Mouse (Mus musculus): ENCODE data around the gene Clgn.
A peak's percentile ranks its signal among the peaks of the same experiment; 100 is the strongest.
"Not testable (repeated sequence)": the region's sequence is repeated elsewhere in the genome, so short reads cannot be mapped to it uniquely, and the experiment has no call there.

Gene Clgn

DNA sequence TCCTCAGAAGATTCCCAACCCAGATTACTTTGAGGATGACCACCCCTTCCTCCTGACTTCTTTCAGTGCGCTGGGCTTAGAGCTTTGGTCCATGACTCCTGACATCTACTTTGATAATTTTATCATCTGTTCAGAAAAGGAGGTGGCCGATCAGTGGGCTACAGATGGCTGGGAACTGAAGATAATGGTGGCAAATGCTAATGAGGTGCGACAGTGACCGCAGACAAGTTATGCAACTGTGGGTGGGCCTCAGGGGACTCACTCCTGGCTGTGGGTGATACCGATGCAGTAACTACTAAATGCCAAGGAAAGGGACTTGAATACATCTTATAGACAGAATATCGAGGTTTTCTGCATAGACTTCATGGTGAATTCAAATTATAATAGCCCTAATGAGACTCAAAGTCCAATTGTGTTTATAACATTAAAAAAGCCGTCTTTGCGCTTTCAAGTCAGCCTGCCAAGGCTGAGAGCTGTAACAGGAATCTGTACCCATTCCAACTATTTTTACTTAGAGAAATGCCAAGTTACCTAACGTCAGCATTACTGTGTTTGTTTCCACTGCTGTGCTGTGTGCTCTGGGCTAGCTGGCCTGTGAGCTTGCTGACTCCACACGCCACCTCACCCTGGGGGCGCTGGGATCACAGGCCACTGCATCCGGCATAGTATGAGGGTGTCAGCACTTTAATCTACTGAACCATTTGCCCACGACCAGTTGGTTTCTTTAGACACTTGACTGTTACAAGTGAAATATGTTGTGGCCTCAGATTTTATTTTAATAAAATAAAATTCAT is 33.6 kb downstream of the Clgn start:
- no peak for DNase-seq (ENCODE audit: low spot score)

- no peak for DNase-seq (ENCODE audit: low spot score)
Measured at GRCm38 (mm10) chr8:83425202-83425601, 35.5 kb downstream of the Clgn start.

DNA sequence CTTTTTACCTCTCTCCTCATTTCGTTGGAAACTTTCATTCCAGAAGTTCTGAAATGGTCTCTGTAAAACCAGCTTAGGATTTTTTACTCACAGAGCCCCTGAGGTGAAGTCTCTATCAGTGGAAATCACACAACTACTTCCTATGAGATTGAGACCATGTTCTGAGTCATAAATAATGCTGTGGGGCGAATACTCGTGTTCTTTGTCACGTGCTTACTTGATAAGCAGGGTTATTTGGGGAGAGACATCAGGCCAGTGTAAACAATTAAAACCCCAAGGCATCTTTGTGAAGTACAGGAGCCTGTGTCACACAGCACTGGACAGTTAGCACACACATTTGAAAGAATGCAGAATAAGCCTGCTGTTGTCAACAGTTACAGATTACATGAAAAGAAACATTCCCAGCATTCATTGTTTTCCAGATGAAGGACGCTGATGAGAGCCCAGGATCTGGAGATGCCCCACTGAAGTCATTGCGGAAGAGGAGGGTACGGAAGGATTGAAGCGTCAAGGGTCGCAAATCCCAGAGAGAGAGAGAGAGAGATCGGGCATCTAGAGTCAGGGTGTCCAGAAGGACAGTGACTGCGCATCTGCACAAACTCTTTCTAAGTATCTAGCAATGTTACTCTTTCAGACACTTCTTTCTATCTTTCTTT is 36.6 kb downstream of the Clgn start:
- no peak for DNase-seq (ENCODE audit: low spot score)

GRCm38 (mm10) chr8:83426949-83427348 is 37.3 kb downstream of the Clgn start:
- no peak for DNase-seq (ENCODE audit: low spot score)

- not testable (repeated sequence) for DNase-seq (ENCODE audit: low spot score)
Measured at GRCm38 (mm10) chr8:83428621-83429020, 39.0 kb downstream of the Clgn start.

GRCm38 (mm10) chr8:83429071-83429524 is 39.4 kb downstream of the Clgn start:
- DNase-seq (ENCODE audit: low spot score), result no peak

DNA sequence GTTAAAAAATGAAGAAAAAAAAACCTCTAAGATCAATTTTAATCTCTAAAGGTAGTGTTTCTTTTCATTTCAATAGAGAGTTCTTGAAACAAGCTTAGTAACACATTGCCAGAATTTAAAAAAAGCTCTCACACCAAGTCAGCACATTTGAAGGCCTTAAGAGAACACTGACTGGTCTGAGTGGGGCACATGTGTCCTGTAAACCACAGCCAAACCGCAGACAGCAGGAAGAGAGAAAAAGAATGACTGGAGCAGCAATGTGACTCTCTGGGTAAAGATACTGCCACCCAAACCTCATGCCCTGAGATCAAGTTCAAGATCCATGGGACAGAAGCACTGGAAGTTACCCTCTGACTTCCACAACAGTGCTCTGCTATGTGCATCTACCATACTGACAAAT is 47.4 kb downstream of the Clgn start:
- DNase-seq (ENCODE audit: low spot score), result no peak

DNA sequence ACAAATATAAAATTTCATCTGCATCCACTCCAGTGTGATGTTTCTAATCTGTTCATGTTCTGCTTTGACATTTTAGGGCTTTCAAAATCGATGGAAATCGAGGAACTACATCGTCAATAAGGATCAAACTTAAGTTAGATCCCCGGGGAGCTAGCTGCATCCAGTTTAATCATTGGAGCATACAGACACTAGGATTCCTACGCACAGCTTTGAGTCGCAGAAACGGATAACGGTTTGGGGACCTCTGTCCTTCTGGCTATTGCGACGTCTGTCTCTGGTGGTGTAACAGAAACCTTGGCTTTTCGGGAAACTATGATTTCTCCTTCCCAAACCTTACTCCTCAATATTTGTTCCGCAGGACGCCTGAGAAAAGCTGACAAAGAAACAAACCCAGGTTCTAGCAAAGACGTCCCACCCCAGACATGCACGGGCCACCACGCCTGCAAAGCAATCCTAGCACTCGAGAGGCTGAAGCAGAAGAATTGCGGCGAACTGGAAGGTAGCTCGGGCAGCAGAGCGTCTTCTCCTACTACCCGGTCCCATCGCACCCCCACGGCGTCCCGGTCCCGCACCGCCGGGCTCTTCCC is 52.1 kb downstream of the Clgn start:
- DNase-seq (ENCODE audit: low spot score), result no peak

DNA sequence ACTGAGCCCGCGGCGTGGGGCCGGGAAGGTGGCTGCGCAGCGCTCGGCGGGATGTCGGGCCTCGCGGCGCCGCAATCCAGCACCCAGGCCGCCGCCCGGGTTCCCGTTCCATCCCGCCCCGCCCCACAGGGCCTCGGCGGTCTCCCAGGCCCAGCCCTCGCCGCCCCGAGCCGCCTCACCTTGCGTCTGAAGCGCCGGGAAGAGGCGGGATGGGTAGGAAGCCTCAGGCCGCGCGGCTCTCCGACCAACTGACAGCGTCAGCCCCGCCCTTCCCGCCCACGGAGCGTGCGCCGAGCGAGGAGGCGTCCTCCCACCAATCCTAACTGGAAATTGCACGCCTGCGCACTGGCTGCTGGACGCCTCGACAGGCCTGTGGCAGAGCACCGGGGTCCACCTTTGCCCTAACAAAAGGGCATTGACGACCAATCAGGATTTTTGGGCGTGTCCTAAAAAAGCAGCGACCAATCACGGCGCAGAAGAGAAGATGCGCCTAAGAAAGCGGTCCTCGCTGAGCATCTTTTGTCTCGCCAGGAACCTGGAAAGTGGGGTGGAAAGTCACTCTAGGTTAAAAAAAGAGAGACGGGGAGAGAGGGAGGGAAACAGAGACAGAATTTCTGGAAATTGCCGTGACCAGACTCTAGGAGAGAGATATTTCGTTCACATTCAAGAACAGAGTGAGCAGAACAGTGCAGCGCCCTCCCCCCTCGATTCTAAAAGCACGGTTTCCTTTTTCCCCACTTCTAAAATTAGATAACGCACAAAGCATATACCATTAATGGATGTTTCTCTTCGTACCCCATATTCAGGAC is 52.8 kb downstream of the Clgn start:
- DNase-seq (ENCODE audit: low spot score), result peak; percentile 98

DNA sequence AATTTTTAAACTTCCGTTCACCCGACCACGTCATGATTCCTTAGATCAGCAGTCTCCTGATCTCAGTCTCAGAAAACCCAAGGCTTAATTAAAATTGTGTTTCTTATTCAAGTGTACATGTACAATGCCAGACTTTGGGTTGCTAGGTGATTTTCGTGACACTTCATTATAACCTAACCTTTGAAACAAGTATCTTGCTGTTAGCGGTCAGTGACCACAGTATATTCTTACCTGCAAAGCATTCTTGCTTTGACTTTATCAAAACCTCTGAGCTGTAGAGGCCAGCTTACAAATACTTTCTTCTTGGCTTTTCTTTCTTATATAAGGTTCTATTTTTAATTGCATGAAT is 53.4 kb downstream of the Clgn start:
- DNase-seq (ENCODE audit: low spot score), result no peak

DNA sequence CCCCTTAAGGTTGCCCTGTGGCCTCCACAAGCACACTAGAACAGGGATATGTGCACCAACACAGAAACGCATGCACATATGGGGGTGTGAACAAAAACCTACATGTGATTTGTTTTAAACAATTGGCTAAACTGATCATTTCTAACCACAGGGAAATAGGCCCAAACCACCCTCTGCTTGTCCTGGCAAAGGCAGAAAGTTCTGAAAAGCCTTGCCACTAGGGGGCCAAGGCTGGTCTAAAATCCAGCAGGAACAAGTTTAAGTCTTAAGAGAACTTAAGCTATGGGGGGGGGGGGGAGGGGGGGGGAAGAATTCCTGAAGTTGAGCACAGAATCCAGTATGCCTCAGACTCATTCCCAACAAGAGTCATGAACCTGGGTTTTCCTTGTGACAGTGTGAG is 60.3 kb downstream of the Clgn start:
- DNase-seq (ENCODE audit: low spot score), result no peak

GRCm38 (mm10) chr8:83451056-83451455 is 61.4 kb downstream of the Clgn start:
- no peak for DNase-seq (ENCODE audit: low spot score)

DNA sequence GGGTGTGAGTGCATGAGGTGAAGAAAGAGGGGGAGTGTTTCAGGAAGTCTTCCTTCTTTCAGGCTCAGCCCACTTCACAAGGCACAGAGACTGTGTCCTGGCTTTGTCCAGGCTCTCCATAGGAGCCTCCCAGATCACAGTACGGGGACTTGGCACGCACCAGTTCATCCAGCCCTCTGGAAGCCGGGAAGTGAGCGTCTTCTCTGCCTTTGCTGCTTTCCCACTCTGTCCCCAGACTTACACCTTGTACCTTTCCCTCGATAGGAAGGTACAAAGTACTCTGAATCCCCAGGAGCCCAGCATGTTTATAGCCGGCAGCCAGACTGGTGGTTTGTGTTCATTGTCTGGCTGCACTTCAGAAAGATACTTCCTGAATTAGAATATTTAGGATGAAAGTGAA is 67.5 kb downstream of the Clgn start:
- no peak for DNase-seq (ENCODE audit: low spot score)

DNA sequence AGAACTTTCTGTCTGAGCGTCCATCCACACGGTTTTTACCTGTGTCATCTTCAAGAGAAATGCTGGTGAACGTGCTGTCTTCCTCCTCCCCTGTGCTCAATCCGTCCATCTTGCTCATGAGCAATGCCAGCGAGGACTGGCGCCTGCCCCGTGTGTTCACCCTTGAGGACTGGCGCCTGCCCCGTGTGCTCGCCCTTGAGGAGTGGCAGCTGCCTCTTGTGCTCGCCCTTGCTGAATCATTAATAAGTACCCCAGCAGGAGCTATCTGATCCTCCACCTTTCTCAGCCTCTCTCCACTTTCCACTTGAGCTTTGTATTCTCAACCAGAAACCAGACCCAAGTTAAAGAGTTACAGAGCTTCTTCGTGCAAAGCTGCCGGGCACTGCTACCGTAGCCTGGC is 68.6 kb downstream of the Clgn start, which contains the start of gene Scoc:
Gene Scoc (minus strand): TSS at position 170 of the 400 bp plus-strand sequence.
- DNase-seq (ENCODE audit: low spot score), result no peak

- DNase-seq (ENCODE audit: low spot score), result no peak
Measured at GRCm38 (mm10) chr8:83459606-83460005, 69.9 kb downstream of the Clgn start.
